Mouse (Mus musculus): ENCODE results near the gene Traf2. TPM values are rescaled to one million over a fixed set of nuclear protein-coding genes. Genes with fewer than 3 reads are reported as not detected.

Gene Traf2
- polyA plus RNA-seq, 1 experiment from 2014 or later, result 19.2 TPM

GRCm38 (mm10) chr2:25496462-25496861, 50.3 kb downstream of the Traf2 start:
- peaks cover 6% of the 10 kb centered on the region for H3K4me1 ChIP-seq (ENCODE audit: control insufficient read depth, insufficient read depth, low read length)
- no peak overlapping the region for H3K4me3 ChIP-seq (replicated peaks; ENCODE audit: low read depth, low read length)
- H3K27ac ChIP-seq (replicated peaks; ENCODE audit: low read depth, low read length), result no peak overlapping the region
- ATAC-seq (ENCODE audit: low FRiP score, low TSS enrichment), result no peak
- no peak overlapping the region for H3K4me2 ChIP-seq (ENCODE audit: low read length)
- peak; percentile 61 for DNase-seq
- 45% methylated on average over 4 of the region's 4 CpGs for WGBS
- H3K36me3 ChIP-seq (ENCODE audit: control insufficient read depth, insufficient read depth, low read length), result no peaks in the 10 kb centered on the region
- H3K9me3 ChIP-seq (ENCODE audit: control insufficient read depth, low read length), result no peaks in the 10 kb centered on the region
- H3K27me3 ChIP-seq (ENCODE audit: control insufficient read depth, insufficient read depth, low read length), result no peaks in the 10 kb centered on the region
- no peak overlapping the region for H3K9ac ChIP-seq (replicated peaks; ENCODE audit: low read length)

DNA sequence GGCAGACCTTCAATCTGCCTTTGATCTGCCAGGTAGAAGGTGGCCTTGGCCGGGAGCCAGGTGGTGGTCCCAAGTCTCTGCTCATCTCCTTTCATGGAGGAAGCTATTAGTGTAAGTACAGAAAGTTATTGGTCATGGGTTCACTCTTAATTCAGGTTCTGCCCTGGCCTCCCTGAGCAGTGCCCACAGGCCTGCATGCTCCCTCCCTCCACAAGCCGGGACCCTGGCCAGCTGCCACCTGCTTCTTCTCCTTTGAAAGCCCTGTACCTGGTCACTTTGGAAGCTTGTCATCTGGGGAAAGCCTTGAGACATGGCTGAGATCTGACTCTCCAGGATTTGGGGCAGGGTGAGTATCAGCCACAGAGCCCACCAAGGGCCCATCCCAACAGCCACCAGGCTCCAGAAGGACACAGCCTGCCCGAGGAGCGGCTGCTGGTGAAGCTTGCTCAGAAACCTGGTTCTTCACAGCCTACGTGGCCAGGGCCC, 53.2 kb downstream of the Traf2 start, which contains the start of gene Lcn12:
Lcn12 (minus strand) TSS at position 436 of the 486 bp plus-strand sequence.
- Histone ChIP-seq H3K4me3 (replicated peaks; ENCODE audit: low read depth, low read length) (no peak within 1 kb of the TSS), H3K4me2 (ENCODE audit: low read length) (no peak within 1 kb of the TSS), H3K36me3 (ENCODE audit: control insufficient read depth, insufficient read depth, low read length) (no peaks in the 10 kb centered on the region), H3K9me3 (ENCODE audit: control insufficient read depth, low read length) (no peaks in the 10 kb centered on the region), H3K27me3 (ENCODE audit: control insufficient read depth, insufficient read depth, low read length) (no peaks in the 10 kb centered on the region), H3K9ac (replicated peaks; ENCODE audit: low read length) (no peak within 1 kb of the TSS), H3K27ac (replicated peaks; ENCODE audit: low read depth, low read length) (no peak within 1 kb of the TSS), H3K4me1 (ENCODE audit: control insufficient read depth, insufficient read depth, low read length) (no peaks in the 10 kb centered on the region)
- 88% methylated on average over 5 of the region's 5 CpGs for WGBS
- DNase-seq, result no peak
- ATAC-seq (ENCODE audit: low FRiP score, low TSS enrichment), result no peak

GRCm38 (mm10) chr2:25492988-25493387, 53.8 kb downstream of the Traf2 start:
- no peak overlapping the region for H3K9ac ChIP-seq (replicated peaks; ENCODE audit: low read length)
- H3K27me3 ChIP-seq (ENCODE audit: control insufficient read depth, insufficient read depth, low read length), result no peaks in the 10 kb centered on the region
- 85% methylated on average over 5 of the region's 5 CpGs for WGBS
- no peak for DNase-seq
- ATAC-seq (ENCODE audit: low FRiP score, low TSS enrichment), result no peak
- no peak overlapping the region for H3K27ac ChIP-seq (replicated peaks; ENCODE audit: low read depth, low read length)
- H3K36me3 ChIP-seq (ENCODE audit: control insufficient read depth, insufficient read depth, low read length), result no peaks in the 10 kb centered on the region
- no peak overlapping the region for H3K4me2 ChIP-seq (ENCODE audit: low read length)
- no peak overlapping the region for H3K4me3 ChIP-seq (replicated peaks; ENCODE audit: low read depth, low read length)
- H3K9me3 ChIP-seq (ENCODE audit: control insufficient read depth, low read length), result no peaks in the 10 kb centered on the region
- H3K4me1 ChIP-seq (ENCODE audit: control insufficient read depth, insufficient read depth, low read length), result no peaks in the 10 kb centered on the region

DNA sequence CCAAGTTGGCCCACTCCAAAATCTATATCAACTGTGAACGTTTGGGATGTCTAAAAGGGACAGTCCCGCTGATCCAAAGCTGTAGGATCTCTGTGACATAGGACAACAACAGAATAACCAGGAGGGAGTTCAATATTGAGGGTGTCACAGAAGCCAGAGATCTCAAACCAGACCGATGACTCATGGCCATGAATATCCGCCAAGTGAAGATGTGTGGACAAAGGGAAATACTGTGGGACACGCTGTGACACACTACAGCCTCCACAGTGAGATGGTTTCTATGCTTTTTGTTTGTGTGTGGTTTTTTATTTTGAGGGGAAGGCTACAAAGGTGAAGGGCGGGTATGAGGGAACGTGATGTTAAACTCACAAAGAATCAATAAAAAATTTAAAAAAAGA, 58.1 kb downstream of the Traf2 start:
- 81% methylated on average over 7 of the region's 7 CpGs for WGBS
- Histone ChIP-seq H3K9me3 (ENCODE audit: control insufficient read depth, low read length) (no peaks in the 10 kb centered on the region), H3K27me3 (ENCODE audit: control insufficient read depth, insufficient read depth, low read length) (no peaks in the 10 kb centered on the region), H3K4me2 (ENCODE audit: low read length) (no peak overlapping the region), H3K9ac (replicated peaks; ENCODE audit: low read length) (no peak overlapping the region), H3K4me1 (ENCODE audit: control insufficient read depth, insufficient read depth, low read length) (no peaks in the 10 kb centered on the region), H3K36me3 (ENCODE audit: control insufficient read depth, insufficient read depth, low read length) (no peaks in the 10 kb centered on the region), H3K27ac (replicated peaks; ENCODE audit: low read depth, low read length) (no peak overlapping the region), H3K4me3 (replicated peaks; ENCODE audit: low read depth, low read length) (no peak overlapping the region)
- DNase-seq, result no peak
- ATAC-seq (ENCODE audit: low FRiP score, low TSS enrichment), result no peak

GRCm38 (mm10) chr2:25487965-25488670, 58.6 kb downstream of the Traf2 start:
- 79% methylated on average over 6 of the region's 6 CpGs for WGBS
- no peak overlapping the region for H3K4me2 ChIP-seq (ENCODE audit: low read length)

DNA sequence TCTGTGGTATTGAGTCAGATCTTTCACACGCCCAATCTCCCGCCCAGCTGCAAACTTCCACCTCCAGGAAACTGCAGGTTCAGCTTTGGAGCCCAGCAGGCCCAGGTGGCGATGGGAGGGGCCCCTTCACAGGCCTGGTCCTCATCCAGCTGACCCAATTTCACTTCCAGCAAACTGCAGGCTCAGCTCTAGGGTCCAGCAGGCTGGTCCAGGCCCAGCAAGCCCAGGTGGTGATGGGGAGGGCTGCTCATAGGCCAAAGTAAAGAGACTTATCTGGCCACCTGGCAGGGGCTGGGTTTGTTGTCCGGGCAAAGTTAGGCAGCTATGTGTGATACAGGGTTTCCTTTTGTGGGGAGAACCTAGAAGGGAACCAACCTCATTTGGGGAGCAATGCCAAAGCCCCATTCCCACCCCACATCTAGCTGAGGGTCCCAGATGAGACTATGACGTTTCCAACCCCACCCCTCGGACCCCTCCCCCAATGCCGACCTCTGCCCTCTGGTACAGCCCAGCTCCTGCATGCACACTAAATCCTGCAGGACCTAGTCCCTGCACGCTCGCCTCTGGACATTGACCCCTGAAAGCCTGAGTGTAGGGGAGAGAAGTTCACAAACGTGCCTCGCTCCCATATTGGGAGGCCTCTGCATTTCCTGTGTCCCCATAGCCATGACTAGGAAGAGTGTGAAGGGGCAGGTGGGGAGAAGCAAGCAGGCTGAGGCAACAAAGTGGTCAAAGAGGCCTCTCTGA, 61.7 kb downstream of the Traf2 start:
- 68% methylated on average over 11 of the region's 11 CpGs for WGBS
- Histone ChIP-seq H3K4me1 (ENCODE audit: control insufficient read depth, insufficient read depth, low read length) (no peaks in the 10 kb centered on the region), H3K27ac (replicated peaks; ENCODE audit: low read depth, low read length) (no peak overlapping the region), H3K4me3 (replicated peaks; ENCODE audit: low read depth, low read length) (no peak overlapping the region), H3K27me3 (ENCODE audit: control insufficient read depth, insufficient read depth, low read length) (no peaks in the 10 kb centered on the region), H3K4me2 (ENCODE audit: low read length) (no peak overlapping the region), H3K9me3 (ENCODE audit: control insufficient read depth, low read length) (no peaks in the 10 kb centered on the region), H3K36me3 (ENCODE audit: control insufficient read depth, insufficient read depth, low read length) (no peaks in the 10 kb centered on the region), H3K9ac (replicated peaks; ENCODE audit: low read length) (no peak overlapping the region)
- DNase-seq, result no peak
- ATAC-seq (ENCODE audit: low FRiP score, low TSS enrichment), result no peak

More at GRCm38 (mm10) chr2:25487965-25488670, 58.6 kb downstream of the Traf2 start:
- Histone ChIP-seq H3K4me1 (ENCODE audit: control insufficient read depth, insufficient read depth, low read length) (no peaks in the 10 kb centered on the region), H3K9me3 (ENCODE audit: control insufficient read depth, low read length) (no peaks in the 10 kb centered on the region), H3K4me3 (replicated peaks; ENCODE audit: low read depth, low read length) (no peak overlapping the region), H3K27ac (replicated peaks; ENCODE audit: low read depth, low read length) (no peak overlapping the region), H3K36me3 (ENCODE audit: control insufficient read depth, insufficient read depth, low read length) (no peaks in the 10 kb centered on the region), H3K27me3 (ENCODE audit: control insufficient read depth, insufficient read depth, low read length) (no peaks in the 10 kb centered on the region), H3K9ac (replicated peaks; ENCODE audit: low read length) (no peak overlapping the region)
- DNase-seq (no peak), ATAC-seq (ENCODE audit: low FRiP score, low TSS enrichment) (no peak)

DNA sequence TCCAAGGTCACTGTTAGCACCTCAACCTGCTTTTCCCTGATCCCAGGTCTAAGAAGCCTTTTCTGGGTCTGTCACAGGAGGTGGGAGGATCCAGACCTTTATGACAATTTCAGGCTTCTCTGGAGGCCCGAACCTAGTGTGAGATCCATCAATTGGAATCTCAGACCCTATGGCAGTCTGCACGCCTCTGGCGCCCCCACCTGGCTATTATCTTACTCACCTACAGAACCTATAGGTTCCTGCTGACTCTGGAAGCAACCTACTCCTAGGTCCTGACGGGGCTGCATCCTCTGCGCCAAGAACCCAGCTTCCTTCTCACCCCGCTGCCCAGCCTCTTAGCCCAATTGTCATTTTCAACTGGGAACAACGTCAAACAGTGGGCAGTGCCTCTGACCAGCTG, 63.8 kb downstream of the Traf2 start:
- Histone ChIP-seq H3K9ac (replicated peaks; ENCODE audit: low read length) (no peak overlapping the region), H3K4me3 (replicated peaks; ENCODE audit: low read depth, low read length) (no peak overlapping the region), H3K36me3 (ENCODE audit: control insufficient read depth, insufficient read depth, low read length) (no peaks in the 10 kb centered on the region), H3K4me2 (ENCODE audit: low read length) (no peak overlapping the region), H3K27me3 (ENCODE audit: control insufficient read depth, insufficient read depth, low read length) (no peaks in the 10 kb centered on the region), H3K27ac (replicated peaks; ENCODE audit: low read depth, low read length) (no peak overlapping the region), H3K4me1 (ENCODE audit: control insufficient read depth, insufficient read depth, low read length) (no peaks in the 10 kb centered on the region), H3K9me3 (ENCODE audit: control insufficient read depth, low read length) (no peaks in the 10 kb centered on the region)
- DNase-seq (peak; percentile 53), ATAC-seq (ENCODE audit: low FRiP score, low TSS enrichment) (no peak)
- 27% methylated on average over 7 of the region's 7 CpGs for WGBS

- H3K4me3 ChIP-seq (replicated peaks; ENCODE audit: low read depth, low read length), result no peak overlapping the region
- WGBS, result 90% methylated on average over 1 of the region's 1 CpGs
- no peaks in the 10 kb centered on the region for H3K36me3 ChIP-seq (ENCODE audit: control insufficient read depth, insufficient read depth, low read length)
- H3K4me2 ChIP-seq (ENCODE audit: low read length), result no peak overlapping the region
- DNase-seq (no peak), ATAC-seq (ENCODE audit: low FRiP score, low TSS enrichment) (no peak)
- no peaks in the 10 kb centered on the region for H3K9me3 ChIP-seq (ENCODE audit: control insufficient read depth, low read length)
- no peak overlapping the region for H3K27ac ChIP-seq (replicated peaks; ENCODE audit: low read depth, low read length)
- H3K4me1 ChIP-seq (ENCODE audit: control insufficient read depth, insufficient read depth, low read length), result no peaks in the 10 kb centered on the region
- no peaks in the 10 kb centered on the region for H3K27me3 ChIP-seq (ENCODE audit: control insufficient read depth, insufficient read depth, low read length)
- no peak overlapping the region for H3K9ac ChIP-seq (replicated peaks; ENCODE audit: low read length)
These were observed 66.2 kb downstream of the Traf2 start for GRCm38 (mm10) chr2:25480541-25480940.
